Mouse (Mus musculus): ENCODE data around the gene Eif3k.

GRCm38 (mm10) chr7:28958770-28959169, 22.9 kb downstream of the Eif3k start:
- TF ChIP-seq POLR2A (IDR thresholded peaks at IDR 0.05; ENCODE audit: extremely low read depth, insufficient read depth, low read length), result no peak
- no peak for TF ChIP-seq CTCF (IDR thresholded peaks at IDR 0.05; ENCODE audit: extremely low read depth, insufficient read depth, low read length)

Data from cortical plate, adult 2 months (tissue).